Mouse (Mus musculus): ENCODE data around the gene Mob1b.

GRCm38 (mm10) chr5:88678929-88679328 lies 41.7 kb upstream of the Mob1b start:
- no peak for TF ChIP-seq CTCF (IDR thresholded peaks at IDR 0.05; ENCODE audit: borderline replicate concordance, insufficient read depth, low read length)
- TF ChIP-seq POLR2A (IDR thresholded peaks at IDR 0.05; ENCODE audit: low read depth, low read length), result no peak
